Comparison of ENCODE assay signal across 22 mouse cellular contexts in genomic region chr5:129429897-129430296, GRCm38 (mm10).
DNase-seq lines count a peak whose midpoint lies in the region; ATAC-seq lines count a peak whose summit lies in the region.
"Had no signal": no experiment of that assay in that cellular context is flagged by ENCODE, and none has a peak within 500 bp of the region (broad histone marks: within the 10 kb centered on the region; RNA-seq: fewer than 3 reads in every experiment).

No protein-coding gene starts in this region.

- H3K9me3 ChIP-seq in embryonic facial prominence, embryonic 11.5 days (replicated peaks; ENCODE audit: control insufficient read depth, low read length): no peaks in the 10 kb centered on the region
- no peaks in the 10 kb centered on the region for H3K9me3 ChIP-seq in limb, embryonic 10.5 days (replicated peaks)
- H3K9me3 ChIP-seq: forebrain, embryonic 12.5 days; liver, embryonic 13.5 days; lung, embryonic 15.5 days; stomach, embryonic 15.5 days had no signal

- no peaks in the 10 kb centered on the region for H3K27me3 ChIP-seq in embryonic facial prominence, embryonic 11.5 days (ENCODE audit: control insufficient read depth, insufficient read depth, low read length)
- no peaks in the 10 kb centered on the region for H3K27me3 ChIP-seq in limb, embryonic 10.5 days (ENCODE audit: low read depth, poor library complexity, severe bottlenecking)
- H3K27me3 ChIP-seq: forebrain, embryonic 12.5 days; liver, embryonic 13.5 days; lung, embryonic 15.5 days; Patski; stomach, embryonic 15.5 days had no signal

- no peak overlapping the region for H3K4me3 ChIP-seq in embryonic facial prominence, embryonic 11.5 days (ENCODE audit: low read depth, low read length)
- no peak overlapping the region for H3K4me3 ChIP-seq in limb, embryonic 10.5 days
- H3K4me3 ChIP-seq: forebrain, embryonic 12.5 days; liver, embryonic 13.5 days; lung, embryonic 15.5 days; myocyte; stomach, embryonic 15.5 days had no signal

- peak overlapping the region; percentile 63 for H3K27ac ChIP-seq in embryonic facial prominence, embryonic 11.5 days (replicated peaks; ENCODE audit: low read depth, low read length)
- peak overlapping the region; percentile 90 for H3K27ac ChIP-seq in limb, embryonic 10.5 days
- H3K27ac ChIP-seq: forebrain, embryonic 12.5 days; liver, embryonic 13.5 days; lung, embryonic 15.5 days; stomach, embryonic 15.5 days had no signal

- no peak overlapping the region for H3K9ac ChIP-seq in embryonic facial prominence, embryonic 11.5 days (replicated peaks; ENCODE audit: low read length)
- H3K9ac ChIP-seq: forebrain, embryonic 12.5 days; liver, embryonic 13.5 days; lung, embryonic 15.5 days; stomach, embryonic 15.5 days had no signal

- no peaks in the 10 kb centered on the region for H3K36me3 ChIP-seq in embryonic facial prominence, embryonic 11.5 days (replicated peaks; ENCODE audit: control insufficient read depth, insufficient read depth, low read depth, low read length)
- no peaks in the 10 kb centered on the region for H3K36me3 ChIP-seq in limb, embryonic 10.5 days
- H3K36me3 ChIP-seq: forebrain, embryonic 12.5 days; liver, embryonic 13.5 days; lung, embryonic 15.5 days; stomach, embryonic 15.5 days had no signal

- no peaks in the 10 kb centered on the region; the same call in 1 of the 2 replicates for H3K4me1 ChIP-seq in embryonic facial prominence, embryonic 11.5 days (ENCODE audit: control insufficient read depth, insufficient read depth, low read length)
- H3K4me1 ChIP-seq in limb, embryonic 10.5 days: peaks cover 50% of the 10 kb centered on the region
- H3K4me1 ChIP-seq: liver, embryonic 13.5 days; lung, embryonic 15.5 days; stomach, embryonic 15.5 days had no signal

- H3K4me2 ChIP-seq in embryonic facial prominence, embryonic 11.5 days (ENCODE audit: low read depth, low read length): no peak overlapping the region
- H3K4me2 ChIP-seq: forebrain, embryonic 12.5 days; liver, embryonic 13.5 days; lung, embryonic 15.5 days; stomach, embryonic 15.5 days had no signal

- peak; percentile 21 for DNase-seq in left cerebral cortex, postnatal 4 days
- no peak for DNase-seq in left cerebral cortex, postnatal 14 days (ENCODE audit: low spot score in 2 of 2)
- DNase-seq in embryonic facial prominence, embryonic 11.5 days (ENCODE audit: low spot score): peak; percentile 85
- peak; percentile 63 for DNase-seq in limb, embryonic 10.5 days (ENCODE audit: low spot score)
- no peak for DNase-seq in right cerebral cortex, adult 2 months (ENCODE audit: low spot score in 2 of 2)
- DNase-seq in heart, adult 8-10 months (ENCODE audit: low spot score): no peak
- no peak for DNase-seq in layer of hippocampus, adult 9-10 months (ENCODE audit: low spot score)
- DNase-seq: adrenal gland, postnatal 25 days; cerebellum, adult 2 months; gastrocnemius, postnatal 10 days; kidney, adult 2 months; kidney, postnatal 25 days; liver, embryonic 13.5 days; midbrain, embryonic 14.5 days; right cerebral cortex, adult 18-20 months; spleen, adult 18-20 months had no signal

- ATAC-seq in embryonic facial prominence, embryonic 11.5 days (replicated peaks; ENCODE audit: insufficient number of reproducible peaks, low FRiP score, low TSS enrichment, low read depth): peak; percentile 81
- ATAC-seq: activated CD4-positive, CD25-positive, alpha-beta regulatory T cell, adult 4 months; Patski had no signal

- intact Hi-C loops in left cerebral cortex, postnatal 4 days (cut with DNase I): no loop called here
- intact Hi-C loops in left cerebral cortex, postnatal 14 days (cut with DNase I): no loop called here

Comparison
In these comparisons a context has a peak if more than half of its experiments do, and no peak if none do; other contexts are left out.
1. DNase-seq: peak in left cerebral cortex, postnatal 4 days (single experiment), embryonic facial prominence, embryonic 11.5 days (single experiment) and limb, embryonic 10.5 days (single experiment); none in left cerebral cortex, postnatal 14 days (0 of 2), right cerebral cortex, adult 2 months (0 of 2), heart, adult 8-10 months (single experiment) and layer of hippocampus, adult 9-10 months (single experiment).